Mouse (Mus musculus) liver, embryonic 14.5 days (tissue): ENCODE measurements at regions not wholly inside any gene's neighbourhood (a gene's known extent, or its start where the extent isn't known, plus 50 kb on each side); places are given as distances from the start of the nearest gene placed in this dataset.

Experiments used
- ATAC-seq: fragments of 200-750 bp; cut with Nextera tagmentation; 2 replicates; pipeline ENCODE4 v1.8.0; 2017; ENCODE audit warnings: moderate number of reproducible peaks, mild to moderate bottlenecking, moderate library complexity; ENCODE audit not compliant: insufficient read depth
- DNase-seq, 3 experiments: peaks; one replicate each; pipeline ENCODE4 v3.0.0-alpha.2; 2012 to 2013; ENCODE audit warnings: low read depth in 3 of 3, low spot score in 3 of 3
- H3K27ac ChIP-seq: fragments of 300-500 bp; sonication (generic); 2 replicates; pipeline ENCODE4 v1.5.1; 2014; ENCODE audit warnings: moderate library complexity, mild to moderate bottlenecking, control low read depth, inconsistent platforms
- H3K27me3 ChIP-seq: fragments of 300-500 bp; sonication (generic); 2 replicates; pipeline ENCODE4 v1.6.1; 2014; ENCODE audit warnings: mild to moderate bottlenecking, low read length, moderate library complexity; ENCODE audit not compliant: control insufficient read depth, insufficient read depth
- H3K36me3 ChIP-seq: fragments of 300-500 bp; sonication (generic); replicated peaks from 2 replicates; pipeline ENCODE4 v1.6.1; 2014; ENCODE audit warnings: low read depth; ENCODE audit not compliant: control insufficient read depth, insufficient read depth
- H3K4me1 ChIP-seq, 2 experiments: fragments of 200-500 bp in 1 of 2; fragments of 300-500 bp in 1 of 2; sonication (generic) in 1 of 2; replicated peaks; 2 replicates each; pipeline ENCODE4 v1.6.1; 2012 to 2014; ENCODE audit warnings: antibody characterized with exemption in 1 of 2, inconsistent platforms in 1 of 2, low read length in 1 of 2; ENCODE audit not compliant: control insufficient read depth in 2 of 2, insufficient read depth in 2 of 2
- H3K4me2 ChIP-seq: fragments of 300-500 bp; sonication (generic); 2 replicates; pipeline ENCODE4 v1.6.1; 2014; ENCODE audit warnings: low read depth, mild to moderate bottlenecking, control low read depth, moderate library complexity
- H3K4me3 ChIP-seq, 2 experiments: fragments of 200-500 bp in 1 of 2; fragments of 300-500 bp in 1 of 2; sonication (generic) in 1 of 2; 2 replicates each; pipeline ENCODE4 v1.5.1; 2012 to 2014; ENCODE audit warnings: low read depth in 2 of 2, low read length in 2 of 2, mild to moderate bottlenecking in 2 of 2, control low read depth in 1 of 2, inconsistent platforms in 1 of 2, moderate library complexity in 1 of 2; ENCODE audit not compliant: insufficient read depth in 1 of 2
- H3K9ac ChIP-seq: fragments of 300-500 bp; sonication (generic); replicated peaks from 2 replicates; pipeline ENCODE4 v1.6.1; 2014; ENCODE audit warnings: mild to moderate bottlenecking, control low read depth, moderate library complexity
- H3K9me3 ChIP-seq: fragments of 300-500 bp; sonication (generic); 2 replicates; pipeline ENCODE4 v1.6.1; 2016; ENCODE audit warnings: low read length, mixed read lengths; ENCODE audit not compliant: control insufficient read depth
- CTCF ChIP-seq: IDR thresholded peaks from 2 replicates; pipeline ENCODE4 v1.5.1; 2016; ENCODE audit warnings: antibody characterized with exemption, low read depth, control low read depth
- EP300 ChIP-seq: IDR thresholded peaks from 2 replicates; pipeline ENCODE4 v1.6.1; 2016; ENCODE audit warnings: antibody characterized with exemption, low read depth
- WGBS: fragments of 180-500 bp; shearing (Covaris S2); extraction: QIAGEN DNeasy Blood & Tissue Kit; methylation state at CpG from one replicate; pipeline ENCODE4 v1.1.7; 2014; ENCODE audit not compliant: insufficient replicate concordance; 5-methylcytosine and 5-hydroxymethylcytosine counted together

- WGBS, result 64% methylated on average over 12 of the region's 12 CpGs
- Histone ChIP-seq H3K27ac (no peak overlapping the region), H3K9ac (no peak overlapping the region), H3K4me2 (no peak overlapping the region), H3K9me3 (no peaks in the 10 kb centered on the region), H3K4me3 (no peak overlapping the region), H3K27me3 (no peaks in the 10 kb centered on the region), H3K4me1 (no peaks in the 10 kb centered on the region), H3K36me3 (no peaks in the 10 kb centered on the region)
- TF ChIP-seq CTCF (no peak), EP300 (no peak)
- peak in 1 of 3 experiments; percentile 1 for DNase-seq
- ATAC-seq, result no peak
These were observed 54.7 kb upstream of the Krtap11-1 start for GRCm38 (mm10) chr16:89625710-89626109.

GRCm38 (mm10) chr16:89625253-89625652 lies 54.3 kb upstream of the Krtap11-1 start:
- no peak for ATAC-seq
- 69% methylated on average over 12 of the region's 12 CpGs for WGBS
- no peaks in the 10 kb centered on the region for H3K36me3 ChIP-seq

More at GRCm38 (mm10) chr16:89625253-89625652, 54.3 kb upstream of the Krtap11-1 start:
- Histone ChIP-seq H3K4me3 (no peak overlapping the region), H3K27ac (no peak overlapping the region), H3K27me3 (no peaks in the 10 kb centered on the region), H3K9me3 (no peaks in the 10 kb centered on the region), H3K4me2 (no peak overlapping the region), H3K9ac (no peak overlapping the region), H3K4me1 (no peaks in the 10 kb centered on the region)
- no peak for DNase-seq
- TF ChIP-seq CTCF (no peak), EP300 (no peak)
